Mouse (Mus musculus): Measurements from ENCODE around the gene Gpr39. TPM values are rescaled to one million over a fixed set of nuclear protein-coding genes. Genes with fewer than 3 reads are reported as not detected.

Gpr39 gene
- total RNA-seq, 2 experiments from 2014 or later = 0.51 to 1.1 TPM

GRCm38 (mm10) chr1:125800506-125800905 is 123.7 kb downstream of the Gpr39 start:
- DNase-seq (ENCODE audit: low spot score in 2 of 2) = no peak

DNA sequence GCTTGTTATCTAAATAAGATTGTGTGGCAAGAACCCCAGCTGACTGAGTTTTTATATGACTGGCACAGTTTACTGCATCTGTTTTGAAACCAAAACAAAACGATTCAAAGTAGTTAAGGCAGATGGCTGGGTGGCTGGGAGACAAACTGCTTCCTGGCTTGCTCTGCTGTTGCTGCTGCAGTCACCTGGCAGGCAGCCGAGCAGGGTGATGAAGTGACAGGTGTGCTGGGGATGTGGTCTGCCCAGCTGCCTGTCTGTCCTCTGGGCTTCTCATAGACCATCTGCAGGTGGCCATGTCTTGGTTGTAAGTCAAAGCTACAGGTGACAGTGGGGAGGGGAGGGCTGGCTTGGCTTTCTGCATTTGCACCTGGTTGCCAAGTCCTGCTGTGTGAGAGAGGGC is 131.6 kb downstream of the Gpr39 start:
- DNase-seq (ENCODE audit: low spot score in 2 of 2) = no peak

DNA sequence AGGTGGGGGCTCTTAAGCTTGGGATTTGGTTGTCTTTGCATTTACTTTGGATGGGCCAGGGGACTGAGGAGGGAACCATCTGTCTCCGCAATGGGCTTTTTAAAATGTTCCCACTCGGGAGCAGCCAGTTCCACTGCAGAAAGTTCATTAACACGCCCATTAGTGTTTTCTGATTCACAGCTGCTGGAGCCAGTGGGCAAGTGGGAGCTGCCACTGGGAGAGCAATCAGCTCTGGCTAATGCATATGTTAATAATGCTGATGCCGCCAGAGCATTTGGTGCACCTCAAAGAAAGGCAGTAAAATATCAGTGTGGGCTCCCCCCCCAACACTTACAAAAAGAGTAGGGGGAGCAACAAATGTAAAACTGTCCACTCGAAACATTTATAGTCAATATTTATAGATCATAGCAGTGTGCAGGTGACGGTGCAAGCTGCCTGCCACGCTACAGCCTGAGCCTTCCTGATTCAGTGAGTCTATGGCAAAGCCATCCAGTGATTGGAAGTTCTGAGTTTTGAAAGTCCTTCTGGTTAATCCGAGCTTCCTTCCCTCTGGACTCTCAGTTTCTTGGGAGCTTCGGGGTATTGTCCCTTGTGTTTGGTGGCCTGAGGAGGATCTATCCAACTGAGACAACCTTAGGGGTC is 136.5 kb downstream of the Gpr39 start:
- no peak for DNase-seq (ENCODE audit: low spot score in 2 of 2)

- no peak for DNase-seq (ENCODE audit: low spot score in 2 of 2)
Measured at GRCm38 (mm10) chr1:125821101-125821500, 144.3 kb downstream of the Gpr39 start.

DNA sequence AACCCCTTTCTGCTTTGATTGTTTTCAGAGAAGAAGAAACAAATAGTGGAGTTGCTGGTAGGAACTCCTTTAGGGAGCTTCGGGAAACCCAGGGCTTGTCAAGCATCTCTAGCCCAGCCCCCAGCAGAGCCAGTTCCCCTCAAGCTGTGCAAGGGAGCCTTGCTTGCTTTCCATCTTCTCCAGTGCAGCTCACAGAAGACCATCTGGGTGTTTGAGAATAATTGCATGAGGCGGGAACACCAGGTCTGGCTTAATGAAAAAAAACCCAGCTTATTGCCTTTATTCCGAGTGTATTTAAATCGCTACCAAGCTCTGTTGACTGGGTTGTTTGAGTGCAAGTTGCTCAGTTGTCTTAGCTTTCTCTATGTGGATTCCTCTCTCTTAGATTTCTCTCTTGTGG is 146.8 kb downstream of the Gpr39 start:
- DNase-seq (ENCODE audit: low spot score in 2 of 2) = no peak

- no peak for DNase-seq (ENCODE audit: low spot score in 2 of 2)
Measured at GRCm38 (mm10) chr1:125837507-125837906, 160.7 kb downstream of the Gpr39 start.

- no peak for DNase-seq (ENCODE audit: low spot score in 2 of 2)
Measured at GRCm38 (mm10) chr1:125839746-125840392, 163.1 kb downstream of the Gpr39 start.

DNA sequence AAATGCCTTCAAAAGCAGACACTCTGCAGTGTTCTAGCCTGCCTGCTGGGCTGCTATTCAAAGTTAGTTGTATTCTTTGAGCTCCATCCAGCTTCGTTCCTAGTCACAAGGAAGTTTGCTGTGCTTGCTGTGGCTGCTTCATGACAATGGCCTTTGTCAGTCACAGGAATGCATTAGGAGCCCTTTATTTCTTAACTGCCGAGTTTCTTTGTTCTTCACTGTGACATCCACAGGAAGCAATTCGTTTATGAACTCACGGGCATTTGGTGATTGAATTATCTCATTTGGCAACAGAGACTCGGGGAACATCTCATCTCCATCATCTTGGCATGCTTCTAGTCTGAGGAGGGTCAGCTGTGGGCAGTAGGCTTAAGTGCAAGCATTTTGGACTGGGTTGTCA is 177.9 kb downstream of the Gpr39 start:
- no peak for DNase-seq (ENCODE audit: low spot score in 2 of 2)

- DNase-seq (ENCODE audit: low spot score in 2 of 2) = no peak
Measured at GRCm38 (mm10) chr1:125858631-125859030, 181.8 kb downstream of the Gpr39 start.

GRCm38 (mm10) chr1:125870056-125870455 is 193.3 kb downstream of the Gpr39 start:
- no peak for DNase-seq (ENCODE audit: low spot score in 2 of 2)

DNA sequence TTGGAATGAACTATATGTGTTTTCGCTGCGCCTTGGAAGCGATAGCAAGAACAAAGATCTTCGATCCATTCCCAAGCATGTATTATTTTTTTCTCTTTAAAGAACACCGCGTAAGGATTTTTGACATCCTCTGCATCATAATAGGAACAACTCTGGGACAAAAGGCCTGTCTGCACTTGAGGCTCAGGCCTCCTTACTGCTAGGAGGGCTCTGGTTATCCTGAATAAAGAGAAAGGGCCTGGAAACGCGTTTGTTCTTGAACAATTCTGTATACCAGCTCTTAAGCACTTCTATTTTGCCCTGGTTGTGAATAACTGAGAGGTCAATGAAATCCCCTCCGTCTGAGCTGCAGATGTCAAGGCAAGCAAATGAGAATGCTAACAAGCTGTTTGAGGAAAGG is 216.4 kb downstream of the Gpr39 start:
- no peak for DNase-seq (ENCODE audit: low spot score in 2 of 2)

DNA sequence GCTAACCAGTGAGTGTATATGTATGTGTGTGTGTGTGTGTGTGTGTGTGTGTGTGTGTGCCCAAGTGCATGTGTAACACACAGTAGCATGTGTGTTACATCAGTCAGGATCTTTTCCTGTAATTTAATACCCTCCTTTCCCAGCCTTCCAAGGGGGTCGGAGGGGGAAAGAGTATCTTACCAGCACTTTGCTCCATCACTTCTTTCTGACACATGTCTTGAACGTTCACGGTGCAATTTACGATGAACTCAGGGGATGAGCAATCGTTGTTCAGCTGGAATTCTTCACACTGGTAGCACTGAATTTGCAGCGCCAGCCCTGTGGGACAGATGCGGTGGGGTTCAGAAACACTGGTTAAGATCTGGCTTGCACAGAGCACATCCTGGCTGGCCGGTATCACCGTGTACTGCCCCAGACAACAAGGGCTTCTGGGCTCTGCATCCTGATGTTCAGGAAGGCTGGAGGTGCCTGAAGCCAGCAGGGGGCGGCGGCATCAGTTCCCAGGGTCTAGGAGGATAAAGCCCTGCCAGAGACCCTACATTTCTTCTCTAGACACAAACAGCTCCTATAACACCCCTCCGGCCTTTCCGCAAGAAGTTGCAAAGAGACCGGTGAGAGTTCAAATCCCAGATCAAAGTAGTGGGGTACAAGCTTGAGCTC is 233.5 kb downstream of the Gpr39 start:
- DNase-seq (ENCODE audit: low spot score in 2 of 2) = no peak

GRCm38 (mm10) chr1:125910871-125911265 is 234.1 kb downstream of the Gpr39 start:
- DNase-seq (ENCODE audit: low spot score in 2 of 2) = no peak

DNA sequence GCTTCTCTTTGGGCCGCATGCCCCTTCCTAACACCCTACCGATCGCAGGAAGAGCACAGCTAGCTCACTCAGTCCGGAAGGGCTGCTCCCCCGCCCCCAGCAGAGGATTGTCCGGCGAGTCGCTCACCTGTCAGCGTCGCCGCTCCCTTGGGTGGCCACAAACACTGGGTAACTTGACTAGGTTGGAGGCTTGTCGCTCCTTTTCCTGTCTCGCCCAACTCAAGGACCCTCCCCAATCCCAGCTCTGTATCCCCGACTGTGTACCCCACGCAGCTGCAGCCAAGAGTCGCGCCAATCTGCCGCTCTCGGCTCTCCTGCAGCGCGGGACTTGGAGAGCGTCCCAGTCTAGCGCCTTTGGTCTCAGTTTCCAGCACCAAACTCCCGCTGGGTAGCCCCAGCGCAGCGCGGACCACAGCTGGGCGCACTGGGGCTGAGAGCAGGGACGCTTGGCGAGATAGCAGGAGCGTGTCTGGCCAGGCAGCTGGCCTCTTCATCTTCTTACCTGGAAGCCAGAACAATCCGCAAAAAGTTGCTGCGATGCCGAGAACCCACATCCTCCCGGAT is 234.6 kb downstream of the Gpr39 start:
- no peak for DNase-seq (ENCODE audit: low spot score in 2 of 2)

GRCm38 (mm10) chr1:125911901-125912445 is 235.2 kb downstream of the Gpr39 start:
- DNase-seq (ENCODE audit: low spot score in 2 of 2) = peak in 1 of 2 experiments; percentile 3

DNA sequence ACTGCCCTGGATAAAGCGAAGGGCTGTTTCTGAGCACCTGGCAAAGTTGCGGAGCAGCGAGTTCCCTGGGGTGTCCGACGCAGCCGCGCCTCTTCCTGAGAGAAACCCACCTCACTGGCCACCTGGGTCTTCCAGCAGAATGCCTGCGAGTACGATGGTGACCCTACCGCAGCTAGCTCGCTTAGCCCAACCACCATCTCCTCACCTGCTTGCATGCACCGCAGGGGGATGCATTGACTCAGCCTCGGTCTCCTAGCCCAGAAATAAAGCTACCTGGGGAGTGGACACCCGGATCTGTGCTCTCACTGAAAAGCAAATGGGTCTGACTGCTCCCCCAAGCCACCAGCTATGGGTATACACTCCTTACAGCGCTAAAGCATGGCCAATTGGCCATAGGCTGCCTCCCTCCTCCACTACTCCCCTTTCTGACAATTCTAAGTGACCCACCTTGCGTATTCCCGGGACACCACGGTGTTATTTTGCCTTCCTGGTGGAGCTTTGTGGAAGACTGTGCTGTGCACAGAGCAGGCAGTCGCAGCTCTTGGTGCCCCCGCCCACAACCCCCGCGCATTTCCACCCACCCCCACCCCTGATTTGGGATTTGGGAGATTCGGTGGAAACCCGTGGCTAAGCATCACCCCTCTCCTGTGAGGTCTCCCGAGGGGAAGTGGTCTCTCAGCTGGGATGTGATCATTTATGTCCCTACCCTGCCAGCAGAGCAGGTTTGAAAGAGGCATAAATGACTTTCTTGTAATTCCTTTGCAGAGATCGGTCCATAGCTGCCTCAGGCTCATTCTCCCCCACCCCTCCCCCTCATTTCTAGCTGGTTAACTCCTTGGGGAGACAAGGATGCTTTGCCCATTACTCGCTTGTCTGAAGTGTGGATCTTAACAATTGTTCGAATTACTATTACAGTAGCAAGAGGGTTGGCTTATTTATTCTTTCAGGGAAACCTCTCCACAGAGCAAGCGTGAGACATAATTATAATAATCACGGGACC is 236.1 kb downstream of the Gpr39 start, which contains the start of gene Lypd1:
Lypd1 (minus strand) TSS at position 501 of the 1,000 bp plus-strand sequence.
- DNase-seq (ENCODE audit: low spot score in 2 of 2) = no peak

- DNase-seq (ENCODE audit: low spot score in 2 of 2) = no peak
Measured at GRCm38 (mm10) chr1:125920696-125921095, 243.9 kb downstream of the Gpr39 start.

DNA sequence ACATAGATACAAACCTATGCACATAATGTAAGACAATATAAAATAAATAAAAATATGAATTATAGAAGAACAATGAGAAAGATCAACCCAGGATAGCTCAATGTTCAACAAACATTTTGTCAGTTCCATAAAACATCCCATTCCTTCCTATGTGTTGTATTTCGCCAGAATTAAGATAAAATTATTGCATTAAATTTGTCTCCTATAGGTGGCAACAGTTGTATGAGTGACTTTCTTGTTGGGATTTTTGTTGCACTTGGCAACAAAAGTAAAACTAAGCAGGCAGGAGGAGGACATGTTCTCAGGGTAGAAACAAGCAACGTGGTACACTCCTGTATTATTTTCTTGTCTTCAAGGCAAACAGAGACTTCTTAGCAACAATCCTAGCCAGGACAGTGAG is 246.3 kb downstream of the Gpr39 start:
- DNase-seq (ENCODE audit: low spot score in 2 of 2) = no peak

Measured in adrenal gland, postnatal 4 days (tissue).